Mouse (Mus musculus): ENCODE data around the gene Rspo1. TPM values are rescaled to one million over a fixed set of nuclear protein-coding genes. Genes with fewer than 3 reads are reported as not detected.

The Rspo1 gene
- total and polyA plus RNA-seq, 2 experiments from 2014 or later = 1.9 to 3.8 TPM

DNA sequence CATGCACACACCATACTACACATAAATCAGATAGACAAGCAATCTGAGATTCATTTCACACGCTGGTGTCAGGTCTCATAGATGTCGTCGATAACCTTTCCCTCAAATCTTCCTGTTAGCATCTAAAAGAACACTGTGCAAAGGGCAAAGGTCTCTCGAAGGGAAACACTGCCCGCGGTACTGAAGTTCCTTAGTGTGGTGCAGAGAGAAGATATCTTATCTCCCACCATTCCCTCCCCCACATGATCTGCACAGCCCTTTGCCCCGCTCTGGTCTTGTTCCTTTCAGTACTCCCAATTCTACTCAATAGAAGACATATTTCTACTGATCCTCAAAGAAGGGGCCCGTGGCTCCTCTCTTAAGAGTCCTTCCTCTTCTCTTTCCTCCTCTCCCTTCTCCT is 16.7 kb downstream of the Rspo1 start:
- no peaks in the 10 kb centered on the region for H3K4me1 ChIP-seq (ENCODE audit: control insufficient read depth, insufficient read depth)
- ATAC-seq (ENCODE audit: insufficient read depth, low read depth) = no peak
- 30% methylated on average over 8 of the region's 8 CpGs for WGBS
- no peak for TF ChIP-seq CTCF (IDR thresholded peaks at IDR 0.05; ENCODE audit: low read depth)
- TF ChIP-seq EP300 (IDR thresholded peaks at IDR 0.05; ENCODE audit: low read depth) = no peak
- H3K9me3 ChIP-seq (replicated peaks; ENCODE audit: control insufficient read depth, low read length) = no peaks in the 10 kb centered on the region
- no peak for DNase-seq (ENCODE audit: low spot score)
- H3K4me2 ChIP-seq (ENCODE audit: low read depth, low read length) = no peak overlapping the region
- no peak overlapping the region for H3K9ac ChIP-seq (replicated peaks; ENCODE audit: low read depth, low read length)
- no peak overlapping the region for H3K4me3 ChIP-seq (ENCODE audit: low read depth, low read length)
- H3K36me3 ChIP-seq (replicated peaks; ENCODE audit: control insufficient read depth, insufficient read depth, low read length) = no peaks in the 10 kb centered on the region
- H3K27ac ChIP-seq (ENCODE audit: low read depth) = no peak overlapping the region
- peaks cover 29% of the 10 kb centered on the region for H3K27me3 ChIP-seq (ENCODE audit: control insufficient read depth, insufficient read depth, low read length)

DNA sequence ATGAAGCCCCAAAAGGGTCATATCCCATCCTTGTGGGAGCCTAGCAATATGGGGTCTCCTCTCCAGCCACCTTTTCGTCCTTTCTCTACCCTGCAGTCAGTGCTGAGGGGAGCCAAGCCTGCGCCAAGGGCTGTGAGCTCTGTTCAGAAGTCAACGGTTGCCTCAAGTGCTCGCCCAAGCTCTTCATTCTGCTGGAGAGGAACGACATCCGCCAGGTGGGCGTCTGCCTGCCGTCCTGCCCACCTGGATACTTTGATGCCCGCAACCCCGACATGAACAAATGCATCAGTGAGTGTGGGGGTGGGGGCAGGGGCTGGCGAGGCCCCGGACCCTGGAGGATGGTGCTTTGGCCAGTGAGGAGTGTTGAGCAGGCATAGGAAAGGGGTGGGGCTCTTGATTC is 18.7 kb downstream of the Rspo1 start:
- H3K9ac ChIP-seq (replicated peaks; ENCODE audit: low read depth, low read length) = no peak overlapping the region
- H3K9me3 ChIP-seq (replicated peaks; ENCODE audit: control insufficient read depth, low read length) = no peaks in the 10 kb centered on the region
- no peaks in the 10 kb centered on the region for H3K4me1 ChIP-seq (ENCODE audit: control insufficient read depth, insufficient read depth)
- no peak for TF ChIP-seq CTCF (IDR thresholded peaks at IDR 0.05; ENCODE audit: low read depth)
- H3K36me3 ChIP-seq (replicated peaks; ENCODE audit: control insufficient read depth, insufficient read depth, low read length) = no peaks in the 10 kb centered on the region
- no peak overlapping the region for H3K4me2 ChIP-seq (ENCODE audit: low read depth, low read length)
- WGBS = 37% methylated on average over 12 of the region's 12 CpGs
- no peak for DNase-seq (ENCODE audit: low spot score)
- no peak overlapping the region for H3K4me3 ChIP-seq (ENCODE audit: low read depth, low read length)
- no peak for ATAC-seq (ENCODE audit: insufficient read depth, low read depth)
- H3K27ac ChIP-seq (ENCODE audit: low read depth) = no peak overlapping the region
- peaks cover 43% of the 10 kb centered on the region for H3K27me3 ChIP-seq (ENCODE audit: control insufficient read depth, insufficient read depth, low read length)

DNA sequence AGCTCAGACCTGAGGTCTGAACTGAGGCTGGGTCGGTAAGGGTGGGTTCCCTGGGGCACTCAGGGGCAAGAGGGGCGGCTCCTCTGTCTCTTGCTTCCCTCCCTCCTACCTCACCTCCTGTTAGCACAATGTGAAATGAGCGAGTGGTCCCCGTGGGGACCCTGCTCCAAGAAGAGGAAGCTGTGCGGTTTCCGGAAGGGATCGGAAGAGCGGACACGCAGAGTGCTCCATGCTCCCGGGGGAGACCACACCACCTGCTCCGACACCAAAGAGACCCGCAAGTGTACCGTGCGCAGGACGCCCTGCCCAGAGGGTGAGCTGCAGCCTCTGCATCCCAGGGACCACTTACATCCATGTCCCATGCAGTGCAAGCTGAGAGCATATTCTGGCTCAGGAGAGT is 21.2 kb downstream of the Rspo1 start:
- Histone ChIP-seq H3K27me3 (ENCODE audit: control insufficient read depth, insufficient read depth, low read length) (peaks cover 43% of the 10 kb centered on the region), H3K4me3 (ENCODE audit: low read depth, low read length) (no peak overlapping the region), H3K36me3 (replicated peaks; ENCODE audit: control insufficient read depth, insufficient read depth, low read length) (no peaks in the 10 kb centered on the region), H3K9ac (replicated peaks; ENCODE audit: low read depth, low read length) (no peak overlapping the region), H3K9me3 (replicated peaks; ENCODE audit: control insufficient read depth, low read length) (no peaks in the 10 kb centered on the region), H3K27ac (ENCODE audit: low read depth) (no peak overlapping the region), H3K4me1 (ENCODE audit: control insufficient read depth, insufficient read depth) (no peaks in the 10 kb centered on the region), H3K4me2 (ENCODE audit: low read depth, low read length) (no peak overlapping the region)
- TF ChIP-seq CTCF (IDR thresholded peaks at IDR 0.05; ENCODE audit: low read depth) = no peak
- no peak for TF ChIP-seq EP300 (IDR thresholded peaks at IDR 0.05; ENCODE audit: low read depth)
- DNase-seq (ENCODE audit: low spot score) (no peak), ATAC-seq (ENCODE audit: insufficient read depth, low read depth) (no peak)
- 47% methylated on average over 15 of the region's 15 CpGs for WGBS

DNA sequence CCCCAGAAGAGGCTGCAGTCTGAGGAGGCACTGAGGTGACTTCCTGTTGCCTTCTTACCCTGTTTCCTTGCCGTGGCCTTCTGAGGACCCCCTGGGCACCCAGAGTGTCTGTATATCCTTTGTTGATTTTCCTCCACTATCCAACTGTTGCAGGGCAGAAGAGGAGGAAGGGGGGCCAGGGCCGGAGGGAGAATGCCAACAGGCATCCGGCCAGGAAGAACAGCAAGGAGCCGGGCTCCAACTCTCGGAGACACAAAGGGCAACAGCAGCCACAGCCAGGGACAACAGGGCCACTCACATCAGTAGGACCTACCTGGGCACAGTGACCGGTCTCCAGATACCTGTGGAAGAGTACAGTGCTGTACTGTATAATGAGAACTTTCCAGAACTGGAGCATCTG is 22.0 kb downstream of the Rspo1 start:
- H3K27me3 ChIP-seq (ENCODE audit: control insufficient read depth, insufficient read depth, low read length) = peaks cover 43% of the 10 kb centered on the region
- no peak for TF ChIP-seq EP300 (IDR thresholded peaks at IDR 0.05; ENCODE audit: low read depth)
- ATAC-seq (ENCODE audit: insufficient read depth, low read depth) = no peak

DNA sequence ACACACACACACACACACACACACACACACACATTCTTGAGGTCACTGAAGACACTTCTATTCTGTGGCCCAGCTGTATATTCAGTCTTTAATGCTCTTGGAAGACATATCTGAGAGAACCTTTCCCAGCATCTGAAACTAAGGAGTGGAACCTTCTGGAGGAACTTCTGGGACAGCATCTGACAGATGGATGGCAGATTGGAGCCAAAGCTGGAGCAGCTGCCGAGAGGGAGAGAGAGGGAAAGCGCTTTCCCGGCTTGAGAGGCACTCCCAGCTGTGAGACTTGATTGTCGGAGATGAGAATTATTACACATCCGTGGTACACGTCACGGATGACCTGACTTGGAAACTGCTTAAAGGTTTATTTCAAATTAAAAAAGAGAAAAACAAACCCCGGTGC is 22.5 kb downstream of the Rspo1 start:
- ATAC-seq (ENCODE audit: insufficient read depth, low read depth) (no peak), DNase-seq (ENCODE audit: low spot score) (no peak)
- Histone ChIP-seq H3K27me3 (ENCODE audit: control insufficient read depth, insufficient read depth, low read length) (peaks cover 43% of the 10 kb centered on the region), H3K9ac (replicated peaks; ENCODE audit: low read depth, low read length) (no peak overlapping the region), H3K9me3 (replicated peaks; ENCODE audit: control insufficient read depth, low read length) (no peaks in the 10 kb centered on the region), H3K27ac (ENCODE audit: low read depth) (no peak overlapping the region), H3K4me3 (ENCODE audit: low read depth, low read length) (no peak overlapping the region), H3K36me3 (replicated peaks; ENCODE audit: control insufficient read depth, insufficient read depth, low read length) (no peaks in the 10 kb centered on the region), H3K4me2 (ENCODE audit: low read depth, low read length) (no peak overlapping the region), H3K4me1 (ENCODE audit: control insufficient read depth, insufficient read depth) (no peaks in the 10 kb centered on the region)
- WGBS = 64% methylated on average over 8 of the region's 8 CpGs
- TF ChIP-seq CTCF (IDR thresholded peaks at IDR 0.05; ENCODE audit: low read depth) (no peak), EP300 (IDR thresholded peaks at IDR 0.05; ENCODE audit: low read depth) (no peak)

More for the DNA sequence above, 22.0 kb downstream of the Rspo1 start:
- no peak for DNase-seq (ENCODE audit: low spot score)
- H3K4me2 ChIP-seq (ENCODE audit: low read depth, low read length) = no peak overlapping the region
- no peak overlapping the region for H3K4me3 ChIP-seq (ENCODE audit: low read depth, low read length)
- WGBS = 54% methylated on average over 6 of the region's 6 CpGs
- H3K9me3 ChIP-seq (replicated peaks; ENCODE audit: control insufficient read depth, low read length) = no peaks in the 10 kb centered on the region
- H3K36me3 ChIP-seq (replicated peaks; ENCODE audit: control insufficient read depth, insufficient read depth, low read length) = no peaks in the 10 kb centered on the region
- H3K9ac ChIP-seq (replicated peaks; ENCODE audit: low read depth, low read length) = no peak overlapping the region
- H3K27ac ChIP-seq (ENCODE audit: low read depth) = no peak overlapping the region
- H3K4me1 ChIP-seq (ENCODE audit: control insufficient read depth, insufficient read depth) = no peaks in the 10 kb centered on the region

DNA sequence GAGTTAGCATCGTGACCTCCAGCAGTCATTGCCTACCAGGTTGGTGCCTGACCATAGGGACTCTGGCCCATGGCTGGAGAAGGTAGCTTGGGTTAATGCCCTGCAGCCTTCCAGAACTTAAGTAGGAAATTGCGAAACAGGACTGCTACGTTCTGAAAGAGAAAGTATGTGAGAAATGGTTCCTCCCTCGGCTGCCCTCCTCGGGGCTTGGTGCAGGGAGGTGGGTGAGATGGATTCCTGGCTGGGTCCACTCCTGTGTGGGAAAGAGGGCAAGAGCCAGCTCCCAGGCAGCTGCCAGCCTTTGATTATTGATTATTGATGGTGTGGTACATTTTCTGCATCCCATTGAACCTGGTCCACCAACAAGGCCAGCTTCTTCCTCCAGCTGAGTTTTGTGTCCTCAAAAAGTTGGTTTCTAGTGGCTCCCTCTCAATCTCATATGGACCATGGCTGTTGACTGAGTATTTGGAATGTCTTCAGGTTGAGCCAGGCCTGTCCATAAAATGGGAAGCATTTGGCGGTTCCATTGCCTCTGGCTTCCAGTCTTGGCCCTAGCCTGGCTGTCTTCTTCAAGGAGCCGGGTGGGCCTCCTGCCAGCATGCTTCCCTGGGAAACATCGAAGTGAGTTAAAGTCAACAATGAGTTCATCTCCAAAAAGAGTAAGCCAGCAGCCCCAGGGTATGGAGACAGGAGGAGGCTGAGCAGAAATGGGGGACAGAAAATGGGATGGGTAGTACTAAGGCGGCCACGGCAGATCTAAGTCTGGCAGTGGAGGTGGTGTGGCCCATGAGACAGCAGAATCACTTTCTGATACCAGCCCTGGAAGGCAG is 29.8 kb downstream of the Rspo1 start, which contains the start of gene Gnl2:
Gene Gnl2, plus strand, starts transcription at position 780 of the 830 bp plus-strand sequence.
- Histone ChIP-seq H3K27ac (ENCODE audit: low read depth) (no peak within 1 kb of the TSS), H3K9ac (replicated peaks; ENCODE audit: low read depth, low read length) (no peak within 1 kb of the TSS), H3K36me3 (replicated peaks; ENCODE audit: control insufficient read depth, insufficient read depth, low read length) (no peaks in the 10 kb centered on the region), H3K4me3 (ENCODE audit: low read depth, low read length) (no peak within 1 kb of the TSS), H3K9me3 (replicated peaks; ENCODE audit: control insufficient read depth, low read length) (no peaks in the 10 kb centered on the region), H3K4me1 (ENCODE audit: control insufficient read depth, insufficient read depth) (no peaks in the 10 kb centered on the region), H3K27me3 (ENCODE audit: control insufficient read depth, insufficient read depth, low read length) (0 out of 2 replicates have a peak, but pooled peaks cover 3% of the 10 kb centered on the region), H3K4me2 (ENCODE audit: low read depth, low read length) (no peak within 1 kb of the TSS)
- ATAC-seq (ENCODE audit: insufficient read depth, low read depth) = no peak
- TF ChIP-seq EP300 (IDR thresholded peaks at IDR 0.05; ENCODE audit: low read depth) (no peak), CTCF (IDR thresholded peaks at IDR 0.05; ENCODE audit: low read depth) (no peak)
- WGBS = 65% methylated on average over 10 of the region's 10 CpGs
- DNase-seq (ENCODE audit: low spot score) = no peak

All from heart, postnatal 0 days (tissue).